ENCODE assay signal across 8 mouse cellular contexts in the genomic region with DNA sequence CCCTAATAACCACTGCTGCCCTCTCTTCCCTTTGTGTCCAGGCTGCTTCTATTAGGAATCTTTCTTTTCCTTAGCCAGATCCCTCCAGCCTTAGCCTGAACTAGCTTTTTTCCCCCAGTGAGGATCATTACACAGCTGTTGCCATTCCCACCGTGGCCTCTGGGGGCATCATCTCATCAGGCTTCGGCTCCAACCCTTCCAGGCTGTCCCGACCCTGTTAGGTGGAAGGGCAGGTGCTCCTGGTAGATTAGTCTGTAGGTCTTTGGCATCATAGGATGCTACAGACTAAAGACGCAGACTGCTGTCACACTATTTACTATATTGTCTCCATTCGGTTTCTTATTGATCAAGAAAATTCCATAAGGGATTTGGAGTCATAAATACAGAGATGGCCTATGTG.
DNase-seq lines count a peak whose midpoint lies in the region; ATAC-seq lines count a peak whose summit lies in the region.

No protein-coding gene starts in this region.

- H3K4me3 ChIP-seq in liver, embryonic 12.5 days, result no peak overlapping the region

- 32% methylated on average over 5 of the region's 5 CpGs for WGBS in liver, embryonic 12.5 days (ENCODE audit: insufficient replicate concordance)

- no peak overlapping the region for H3K27ac ChIP-seq in liver, embryonic 12.5 days

- H3K4me1 ChIP-seq in liver, embryonic 12.5 days, result no peaks in the 10 kb centered on the region

- no peaks in the 10 kb centered on the region for H3K36me3 ChIP-seq in liver, embryonic 12.5 days

- ATAC-seq in CD4-positive, CD25-positive, alpha-beta regulatory T cell, adult 4 months, result no peak
- ATAC-seq in liver, embryonic 12.5 days, result no peak

- H3K9me3 ChIP-seq in liver, embryonic 12.5 days (replicated peaks), result no peaks in the 10 kb centered on the region

- DNase-seq in CD4-positive, CD25-positive, alpha-beta regulatory T cell, adult 2 months (ENCODE audit: low read depth, low spot score), result peak; percentile 23
- peak; percentile 13 for DNase-seq in liver
- DNase-seq in adrenal gland, postnatal 25 days, result peak; percentile 58
- DNase-seq in embryo, embryonic 9.5 days (ENCODE audit: extremely low spot score), result peak; percentile 56
- peak; percentile 57 to 70 for DNase-seq in layer of hippocampus, postnatal 10 days (ENCODE audit: low spot score in 2 of 2)
- DNase-seq in retina, embryonic 14.5 days (ENCODE audit: low spot score), result peak; percentile 74

- no peak overlapping the region for H3K4me2 ChIP-seq in liver, embryonic 12.5 days

- H3K27me3 ChIP-seq in liver, embryonic 12.5 days (replicated peaks), result no peaks in the 10 kb centered on the region

- no peak overlapping the region for H3K9ac ChIP-seq in liver, embryonic 12.5 days

Comparison
In these comparisons a context has a peak if more than half of its experiments do, and no peak if none do; other contexts are left out.
1. DNase-seq: peak in every context shown above with its lines; median percentile 74 in retina, embryonic 14.5 days; 64 in layer of hippocampus, postnatal 10 days; 58 in adrenal gland, postnatal 25 days; 56 in embryo, embryonic 9.5 days; 23 in CD4-positive, CD25-positive, alpha-beta regulatory T cell, adult 2 months; 13 in liver.